Mouse (Mus musculus) thymus, postnatal 14 days (tissue): Measurements from ENCODE around the gene Ntn4.

Source experiments
- DNase-seq: peaks from one replicate; pipeline ENCODE4 v3.0.0; 2021

Gene Ntn4

GRCm38 (mm10) chr10:93640521-93640952, at the start of gene Ntn4:
TSS of gene Ntn4 (plus strand) at chr10:93640681.
- peak; percentile 8 for DNase-seq

DNA sequence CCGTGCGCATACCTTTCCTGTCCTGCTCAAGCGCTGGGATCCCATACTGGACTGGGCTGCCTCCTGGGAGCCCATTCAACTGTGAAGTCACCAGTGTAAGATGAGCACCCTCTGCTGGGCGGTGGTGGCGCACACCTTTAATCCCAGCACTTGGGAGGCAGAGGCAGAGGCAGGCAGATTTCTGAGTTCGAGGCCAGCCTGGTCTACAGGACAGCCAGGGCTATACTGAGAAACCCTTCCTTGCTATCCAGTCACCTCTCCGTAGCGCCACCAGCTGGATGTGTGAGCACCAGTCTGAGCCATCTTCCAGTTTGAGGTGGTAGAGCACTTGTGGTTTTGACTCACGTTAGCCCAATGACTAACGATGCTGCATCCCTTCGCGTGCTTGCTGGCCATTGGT, 48.0 kb upstream of the Ntn4 start:
- DNase-seq = peak; percentile 54

GRCm38 (mm10) chr10:93594022-93594482, 46.4 kb upstream of the Ntn4 start:
- DNase-seq = peak; percentile 81

DNA sequence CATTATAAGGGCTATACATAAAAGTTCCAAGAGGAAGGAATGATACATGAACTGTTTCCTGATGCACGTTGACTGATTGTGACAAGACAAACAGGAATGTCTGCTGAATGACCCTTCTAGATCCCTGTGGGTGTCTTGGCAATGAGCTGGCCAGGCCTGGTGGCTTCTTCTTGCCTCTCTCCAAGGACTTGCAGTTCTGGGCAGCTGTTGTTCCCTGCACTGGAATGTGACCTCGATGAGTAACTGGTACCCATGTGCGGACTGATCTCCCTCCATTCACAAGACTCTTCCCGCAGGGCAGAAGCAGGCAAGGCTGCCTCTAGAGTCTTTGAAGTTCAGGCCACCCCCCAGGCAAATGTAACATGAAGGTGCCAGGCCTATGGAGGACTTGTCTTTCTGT, 44.6 kb upstream of the Ntn4 start:
- no peak for DNase-seq

GRCm38 (mm10) chr10:93596641-93597040, 43.8 kb upstream of the Ntn4 start:
- DNase-seq = no peak

GRCm38 (mm10) chr10:93602309-93602708, 38.2 kb upstream of the Ntn4 start:
- DNase-seq = no peak

DNA sequence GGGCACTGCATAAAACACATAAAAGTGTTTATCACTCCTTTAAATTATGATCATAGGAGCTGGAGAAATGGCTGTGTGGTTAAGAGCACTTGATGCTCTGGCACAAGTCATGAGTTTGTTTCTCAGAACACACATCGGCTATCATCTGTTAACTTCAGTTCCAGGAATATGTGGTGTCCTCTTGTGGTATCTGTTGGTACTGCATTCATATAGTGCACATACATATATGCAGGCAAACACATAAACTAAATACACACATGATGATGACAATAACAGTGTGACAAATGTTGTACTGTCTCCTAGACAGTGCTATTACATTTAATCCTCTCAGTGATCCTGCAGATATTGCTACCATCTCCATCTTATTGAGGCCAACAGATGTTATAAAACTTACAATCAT, 37.2 kb upstream of the Ntn4 start:
- no peak for DNase-seq

GRCm38 (mm10) chr10:93606326-93606725, 34.2 kb upstream of the Ntn4 start:
- no peak for DNase-seq

DNA sequence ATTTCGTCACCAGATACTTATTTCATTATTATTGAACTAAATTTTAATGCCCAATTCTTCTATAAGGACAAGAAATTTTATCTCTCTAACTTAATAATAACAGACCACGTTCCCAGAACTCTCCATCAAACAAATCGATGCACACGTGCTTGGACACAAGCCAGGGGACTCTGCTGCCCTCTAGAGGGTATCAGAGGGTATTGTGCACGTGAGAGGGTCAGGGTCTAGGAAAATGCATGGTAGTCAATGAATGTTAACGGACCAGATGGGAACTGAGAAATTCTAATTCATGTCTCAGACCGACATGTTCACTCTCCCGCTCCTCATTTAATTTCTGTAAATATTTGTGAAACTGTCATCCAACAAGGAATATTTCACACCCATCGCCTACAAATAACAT, 32.4 kb upstream of the Ntn4 start:
- DNase-seq = no peak

- DNase-seq = no peak
Observed at GRCm38 (mm10) chr10:93609236-93609635, 31.2 kb upstream of the Ntn4 start.

DNA sequence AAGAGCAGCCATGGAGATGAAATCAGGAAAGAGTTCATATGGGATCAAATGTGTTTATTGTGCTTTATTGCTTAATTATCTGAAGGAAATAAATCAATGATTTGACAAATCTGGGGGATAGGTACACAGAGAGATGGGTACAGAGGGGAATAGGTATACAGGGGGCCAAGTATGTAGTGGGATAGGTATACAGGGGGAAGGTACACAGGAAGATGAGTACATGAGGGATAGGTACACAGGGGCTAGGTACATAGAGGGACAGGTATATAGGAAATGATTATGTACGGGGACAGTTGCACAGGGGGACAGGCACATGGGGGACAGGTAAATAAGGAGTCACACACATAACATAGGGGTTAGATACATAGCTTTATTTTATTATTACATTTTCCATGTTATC, 29.6 kb upstream of the Ntn4 start:
- no peak for DNase-seq

- DNase-seq = no peak
Observed at GRCm38 (mm10) chr10:93611419-93612007, 29.0 kb upstream of the Ntn4 start.

DNA sequence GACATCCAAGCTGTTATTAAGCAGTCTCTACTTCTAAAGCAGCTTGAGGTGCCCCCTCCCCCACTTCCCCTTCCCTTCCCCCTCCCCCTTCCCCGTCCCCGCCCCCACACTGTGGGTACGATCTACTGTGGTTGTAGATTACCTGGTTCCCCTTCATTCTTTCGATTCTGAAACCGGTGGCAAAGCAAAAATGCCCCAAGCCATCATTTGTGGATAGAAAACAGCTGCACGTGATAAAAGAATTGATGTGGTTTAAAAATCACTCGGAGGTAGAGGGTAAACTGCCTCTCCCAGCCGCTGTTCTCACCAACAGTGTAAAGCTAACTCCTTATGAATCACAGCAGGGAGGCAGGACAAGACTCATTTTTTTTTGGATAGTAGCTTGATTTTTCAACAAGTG, 25.6 kb upstream of the Ntn4 start:
- DNase-seq = no peak

GRCm38 (mm10) chr10:93620438-93621179, 19.9 kb upstream of the Ntn4 start:
- DNase-seq = no peak

DNA sequence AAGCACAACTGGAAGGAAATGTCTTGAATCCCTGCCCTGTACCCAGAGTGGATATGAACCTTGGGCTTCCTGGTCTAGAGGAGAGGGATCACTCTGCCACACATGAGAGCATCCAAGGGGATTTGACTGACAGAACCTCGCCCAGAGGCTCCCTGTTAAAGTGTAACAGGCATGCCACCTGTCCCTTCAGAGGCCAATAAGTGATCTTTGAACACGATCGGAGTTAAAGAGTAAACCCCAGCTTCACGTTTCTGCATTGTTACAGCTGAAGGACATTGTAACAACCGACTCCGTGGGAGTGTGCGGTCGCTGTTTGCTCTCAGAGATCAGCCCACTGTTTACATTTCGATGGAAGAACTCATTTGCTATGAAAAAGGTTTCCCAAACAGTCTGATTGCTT, 16.8 kb upstream of the Ntn4 start:
- no peak for DNase-seq

- DNase-seq = no peak
Observed at GRCm38 (mm10) chr10:93624151-93624550, 16.3 kb upstream of the Ntn4 start.

- no peak for DNase-seq
Observed at GRCm38 (mm10) chr10:93630310-93630709, 10.2 kb upstream of the Ntn4 start.

DNA sequence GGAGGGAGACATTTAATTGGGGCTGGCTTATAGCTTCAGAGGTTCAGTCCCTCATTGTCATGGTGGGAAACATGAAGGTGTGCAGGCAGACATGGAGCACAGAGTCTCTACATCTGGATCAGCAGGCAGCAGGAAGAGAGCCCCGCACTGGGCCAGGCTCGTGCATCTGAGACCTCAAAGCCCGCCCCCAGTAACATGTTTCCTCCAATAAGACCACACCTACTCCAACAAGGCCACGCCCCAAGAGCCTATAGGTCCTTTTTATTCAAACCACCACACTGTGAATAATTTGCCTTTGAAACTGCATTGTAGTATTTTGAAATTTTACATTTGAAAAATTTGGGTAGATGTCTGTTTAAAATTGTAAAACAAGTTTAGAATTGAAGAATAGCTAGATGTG, 8.4 kb upstream of the Ntn4 start:
- no peak for DNase-seq

- DNase-seq = no peak
Observed at GRCm38 (mm10) chr10:93633563-93633962, 6.9 kb upstream of the Ntn4 start.

- DNase-seq = no peak
Observed at GRCm38 (mm10) chr10:93633971-93634370, 6.5 kb upstream of the Ntn4 start.

DNA sequence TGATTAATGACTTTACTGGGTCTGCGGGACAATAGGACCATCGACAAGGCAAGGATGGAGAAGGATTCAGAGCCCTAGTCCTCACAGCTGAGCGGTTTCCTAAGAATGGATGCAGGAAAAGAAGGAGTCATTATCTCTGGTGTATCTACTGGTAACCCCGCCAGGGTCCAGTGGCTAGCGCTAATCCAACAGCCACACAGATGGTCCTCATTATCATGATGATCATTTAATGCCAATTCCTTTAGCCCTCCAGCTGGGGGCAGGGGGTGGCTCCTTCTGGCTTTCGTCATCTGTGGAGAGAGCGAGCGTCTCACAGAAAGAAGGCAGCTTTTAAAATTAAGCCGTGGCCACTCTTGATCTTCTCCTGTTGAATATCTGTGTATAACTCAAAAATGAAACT, 4.5 kb upstream of the Ntn4 start:
- DNase-seq = no peak

DNA sequence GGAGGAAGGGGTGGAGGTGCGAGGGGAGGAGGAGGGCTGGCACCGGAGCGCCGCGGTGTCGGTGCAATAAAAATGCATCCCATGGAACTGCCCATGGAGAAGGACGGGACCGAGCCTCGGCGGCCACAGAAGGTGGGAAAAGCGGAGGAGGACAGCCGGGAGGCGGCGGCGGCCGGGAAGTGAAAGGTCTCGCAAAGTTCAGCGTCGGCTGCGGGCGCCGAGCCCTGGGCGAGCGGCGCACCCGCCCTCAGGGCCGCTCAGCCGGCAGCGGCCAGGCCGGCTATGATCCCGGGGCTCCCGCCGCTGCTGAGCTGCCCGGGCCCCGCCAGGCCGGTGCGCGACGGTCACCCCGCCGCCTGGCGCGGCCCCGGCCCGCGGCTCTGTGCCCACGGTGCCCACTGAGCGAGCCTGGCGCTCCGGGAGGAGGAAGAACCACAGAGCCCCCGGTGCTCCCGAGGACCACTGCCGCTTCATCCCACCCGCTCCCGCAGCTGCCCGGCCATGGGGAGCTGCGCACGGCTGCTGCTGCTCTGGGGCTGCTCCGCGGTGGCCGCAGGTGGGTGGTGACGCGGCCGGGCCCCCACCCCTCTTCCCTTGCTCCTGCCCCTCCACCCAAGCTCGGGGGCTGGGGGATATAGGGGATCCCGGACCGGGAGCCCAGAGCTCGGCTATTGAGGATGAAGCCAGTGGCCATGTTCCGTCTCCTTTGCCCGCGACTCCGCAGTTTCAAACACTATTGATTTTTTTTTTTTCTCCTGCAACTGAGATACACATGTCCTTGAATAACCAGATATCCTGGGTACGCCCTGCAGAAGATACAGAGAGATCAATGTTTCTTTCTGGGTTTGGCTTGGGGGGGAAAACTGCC, 706 bp downstream of the Ntn4 start:
- DNase-seq = no peak

DNA sequence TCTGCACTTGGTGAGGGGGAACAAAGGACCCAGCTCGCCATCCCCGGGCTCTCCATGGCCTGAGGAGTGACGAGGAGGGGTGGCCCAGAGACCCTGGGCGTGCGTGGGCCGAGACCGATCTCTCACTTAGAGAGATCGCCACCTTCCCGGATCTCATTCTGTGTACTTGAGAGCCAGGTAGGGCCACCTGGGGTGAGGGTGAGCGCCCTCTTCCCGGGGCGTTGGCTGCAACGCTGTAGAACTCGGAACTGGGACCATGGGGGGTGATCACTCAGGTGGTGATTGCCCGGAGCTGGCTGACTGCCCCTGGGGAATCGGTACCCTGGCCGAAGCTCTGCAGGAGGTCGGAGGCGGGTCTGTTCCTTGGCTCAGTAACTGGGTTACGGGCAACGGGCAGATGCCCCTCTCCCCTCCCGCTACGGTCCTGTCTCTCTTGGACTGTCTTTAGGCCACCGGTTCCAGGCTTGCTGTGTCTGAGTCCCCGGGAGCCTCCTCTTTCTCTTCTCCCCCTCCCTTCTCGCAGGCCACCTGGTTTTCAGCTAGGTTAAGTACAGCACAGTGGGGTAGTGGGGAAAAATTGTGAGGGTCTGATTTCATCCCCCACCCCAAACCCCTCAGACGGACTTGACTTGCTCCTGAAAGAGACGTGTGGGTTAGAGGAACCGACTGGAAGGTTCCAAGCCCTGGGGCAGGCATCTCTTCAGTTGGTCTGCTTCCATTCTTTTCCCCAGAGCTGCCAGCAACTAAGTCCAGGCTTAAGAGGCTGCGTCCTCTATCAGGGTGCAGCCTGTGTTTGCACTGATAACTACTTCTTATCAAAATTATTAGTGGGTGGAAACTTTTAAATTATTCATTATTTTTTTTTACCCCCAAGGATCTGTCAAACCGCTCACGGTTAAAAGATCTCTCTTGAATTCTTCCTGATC, 1.6 kb downstream of the Ntn4 start:
- DNase-seq = peak; percentile 4
